Mouse (Mus musculus): Measurements from ENCODE around the gene B3gnt4.
"Not testable (repeated sequence)": the region's sequence is repeated elsewhere in the genome, so short reads cannot be mapped to it uniquely, and the experiment has no call there.

Gene B3gnt4

GRCm38 (mm10) chr5:123510160-123510559, at the start of gene B3gnt4:
Gene B3gnt4 (plus strand): TSS chr5:123510460.
- DNase-seq, result no peak

DNA sequence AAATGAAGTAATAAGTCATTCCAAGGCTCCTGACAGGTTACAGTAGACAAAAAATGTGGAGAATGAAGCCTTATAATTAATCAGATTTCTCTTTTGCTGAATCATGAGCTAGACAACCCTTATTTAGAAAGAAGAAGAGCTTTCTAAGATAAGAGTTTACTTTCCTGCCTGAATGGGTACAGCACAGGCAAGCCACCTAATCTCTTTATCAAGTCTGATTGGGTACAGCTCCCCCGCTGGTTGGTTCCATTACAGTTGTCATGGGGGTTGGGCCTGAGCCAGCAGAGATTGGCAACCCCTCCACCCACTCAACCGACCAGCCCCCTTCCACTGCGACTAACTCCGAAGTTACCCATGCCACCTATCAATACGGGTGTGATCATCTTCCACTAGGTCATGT, 48.8 kb upstream of the B3gnt4 start:
- DNase-seq, result peak; percentile 40

DNA sequence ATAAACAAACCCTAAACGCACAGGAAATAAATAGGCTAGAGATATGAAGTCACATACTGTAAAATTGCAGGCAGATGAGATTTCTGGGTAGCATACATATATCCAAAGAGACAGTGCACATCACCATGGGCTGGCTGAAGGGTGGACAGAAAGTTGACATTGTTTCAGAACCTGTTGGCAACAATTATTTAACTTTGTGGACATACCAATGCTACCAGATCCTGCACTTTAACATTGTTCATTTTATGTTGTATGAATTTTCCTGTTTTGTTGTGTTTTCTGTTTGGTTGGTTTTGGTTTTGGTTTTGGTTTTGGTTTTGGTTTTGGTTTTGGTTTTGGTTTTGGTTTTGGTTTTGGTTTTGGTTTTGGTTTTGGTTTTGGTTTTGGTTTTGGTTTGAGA, 45.6 kb upstream of the B3gnt4 start:
- DNase-seq, result no peak

- no peak for DNase-seq
Observed at GRCm38 (mm10) chr5:123470784-123471400, 39.4 kb upstream of the B3gnt4 start.

- no peak for DNase-seq
Observed at GRCm38 (mm10) chr5:123473817-123474216, 36.4 kb upstream of the B3gnt4 start.

- no peak for DNase-seq
Observed at GRCm38 (mm10) chr5:123487659-123488395, 22.4 kb upstream of the B3gnt4 start.

GRCm38 (mm10) chr5:123489112-123489785, 21.0 kb upstream of the B3gnt4 start, which contains the start of the genes Lrrc43 and Il31:
Gene Lrrc43 (plus strand): TSS chr5:123489305.
Gene Il31 (minus strand): TSS chr5:123489489.
- DNase-seq, result peak; percentile 41

DNA sequence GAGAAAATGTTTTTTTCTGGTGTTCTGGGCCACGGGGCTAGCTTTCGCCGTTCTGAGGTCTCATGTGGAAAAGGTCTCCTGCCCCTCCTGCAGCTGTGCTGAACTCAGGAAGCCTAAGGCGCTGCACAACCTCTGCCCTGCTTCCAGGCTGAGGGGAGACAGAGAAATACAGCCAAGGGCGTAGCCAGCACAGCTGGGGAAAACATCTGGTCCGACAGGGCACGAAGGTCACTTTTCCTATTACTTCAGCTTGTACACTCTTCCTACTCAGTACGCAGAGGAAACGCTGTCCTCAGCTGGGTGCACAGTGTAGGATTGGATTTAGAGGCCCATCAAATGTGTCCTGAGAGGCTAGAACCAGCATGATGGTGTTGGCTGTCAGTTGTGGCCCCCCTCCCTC, 20.3 kb upstream of the B3gnt4 start:
- DNase-seq, result no peak

DNA sequence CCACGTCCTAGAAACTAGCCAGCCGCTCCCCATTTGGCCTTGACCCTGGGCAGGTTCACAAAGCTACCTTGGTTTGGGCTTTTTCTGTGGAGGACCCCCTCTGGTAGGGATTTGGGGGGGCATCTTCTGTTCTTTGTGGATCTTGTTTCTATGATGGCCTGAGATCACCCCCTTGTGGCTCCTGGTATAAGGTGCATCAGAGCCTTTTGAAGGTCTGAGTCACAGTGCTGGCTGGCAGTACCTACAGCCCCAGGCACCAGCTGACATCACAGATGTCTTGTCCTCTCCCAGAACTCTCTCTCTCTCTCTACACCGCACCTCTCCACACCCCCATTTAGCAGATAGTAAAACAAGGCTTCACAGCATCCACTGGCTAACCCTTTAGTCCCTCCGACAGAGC, 10.5 kb upstream of the B3gnt4 start:
- peak; percentile 64 for DNase-seq

GRCm38 (mm10) chr5:123501973-123502372, 8.3 kb upstream of the B3gnt4 start:
- DNase-seq, result no peak

GRCm38 (mm10) chr5:123507936-123508723, 2.1 kb upstream of the B3gnt4 start:
- DNase-seq, result peak; percentile 96

GRCm38 (mm10) chr5:123508921-123509320, 1.3 kb upstream of the B3gnt4 start:
- DNase-seq, result no peak

DNA sequence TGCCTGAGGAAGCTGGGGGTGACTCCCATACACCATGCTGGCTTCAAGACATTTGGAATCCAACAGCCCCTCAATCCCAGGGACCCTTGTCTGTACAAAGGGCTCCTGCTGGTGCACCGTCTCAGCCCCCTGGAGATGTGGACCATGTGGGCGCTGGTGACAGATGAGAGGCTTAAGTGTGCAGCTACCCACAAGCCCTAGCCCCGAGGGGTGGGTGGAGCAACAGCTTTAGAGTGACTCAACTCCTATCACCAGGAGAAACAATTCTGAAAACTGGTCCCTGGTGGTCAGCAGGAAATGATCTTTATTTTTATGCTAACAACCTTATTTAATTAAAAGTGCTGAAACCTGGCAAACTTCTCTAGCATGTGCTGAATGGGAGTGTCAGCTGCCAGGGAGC, 1.2 kb downstream of the B3gnt4 start:
- DNase-seq, result not testable (repeated sequence)

DNA sequence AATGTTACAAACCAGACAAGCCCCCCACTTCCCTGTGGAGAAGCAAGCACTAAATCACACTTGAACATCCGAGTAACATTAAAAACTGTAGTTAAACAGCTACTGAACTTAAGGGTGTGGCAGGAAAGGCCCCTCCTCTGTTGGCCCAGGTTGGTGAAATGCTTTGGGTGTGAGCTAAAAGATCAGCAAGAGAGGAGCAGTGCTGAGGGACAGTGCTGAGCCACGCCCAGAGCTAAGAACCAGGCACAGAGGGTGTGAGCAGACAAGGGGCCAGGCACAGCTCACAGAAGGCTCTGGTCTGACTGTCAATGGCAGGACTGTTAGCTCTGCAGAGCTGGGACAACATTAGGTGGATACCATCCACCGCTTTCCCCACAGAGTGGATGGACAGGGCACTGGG, 1.8 kb downstream of the B3gnt4 start:
- DNase-seq, result no peak

DNA sequence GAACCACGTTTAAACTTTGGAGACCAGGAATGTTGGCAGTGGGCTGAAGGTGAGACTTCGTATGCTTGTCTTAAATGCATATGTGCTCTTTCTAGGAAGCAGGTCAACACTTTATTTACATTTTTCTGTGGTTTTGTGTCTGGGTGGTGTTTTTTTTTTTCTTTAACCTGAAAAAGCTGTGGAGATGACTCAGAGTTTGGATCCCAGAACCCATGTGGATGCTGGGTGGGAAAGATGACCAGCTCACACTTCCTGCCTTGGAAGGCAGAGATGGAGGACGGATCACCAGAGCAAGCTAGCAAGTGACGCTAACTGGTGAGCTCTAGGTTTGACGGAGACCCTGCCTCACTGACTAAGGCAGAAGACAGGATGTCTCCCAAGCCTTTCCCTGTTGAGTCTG, 4.6 kb downstream of the B3gnt4 start:
- no peak for DNase-seq

DNA sequence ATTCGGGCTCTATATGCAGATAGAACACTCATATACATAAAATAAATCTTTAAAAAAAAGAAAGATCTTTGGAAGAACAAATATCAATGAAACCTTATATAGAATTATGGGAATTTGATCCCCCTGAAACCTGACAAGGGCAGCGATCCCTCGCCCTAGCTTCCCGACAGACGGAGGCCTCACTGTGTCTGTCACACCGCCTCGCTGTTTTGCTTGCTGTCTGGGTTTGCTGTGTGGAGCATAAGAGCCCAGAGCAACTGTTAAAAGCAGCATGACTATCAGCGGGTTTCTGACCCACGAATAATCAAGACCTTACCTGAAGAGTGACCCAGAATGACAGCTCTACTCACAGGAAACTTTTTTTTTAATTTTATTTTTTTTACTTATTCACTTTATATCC, 10.4 kb downstream of the B3gnt4 start:
- peak; percentile 3 for DNase-seq

GRCm38 (mm10) chr5:123521621-123522020, 11.4 kb downstream of the B3gnt4 start:
- peak; percentile 2 for DNase-seq

DNA sequence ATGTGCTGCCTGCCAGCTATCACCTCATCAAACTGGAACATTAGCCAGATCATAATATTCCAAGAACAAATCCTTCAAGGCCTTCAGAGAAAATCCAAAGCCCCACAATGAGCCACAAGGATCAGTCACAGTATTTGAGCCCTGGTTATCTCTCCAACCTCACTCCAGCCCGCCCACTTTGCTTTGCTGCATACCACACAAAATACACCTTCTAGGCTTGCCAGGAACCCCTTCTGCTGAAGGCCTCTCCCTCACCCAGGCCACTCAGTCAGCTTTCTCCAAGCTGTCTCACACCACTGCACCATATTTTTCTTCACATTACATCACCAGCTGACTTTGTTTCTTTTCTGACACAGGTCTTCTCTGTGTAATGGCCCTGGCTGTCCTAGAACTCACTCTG, 11.9 kb downstream of the B3gnt4 start:
- peak; percentile 3 for DNase-seq

GRCm38 (mm10) chr5:123523692-123524392, 13.6 kb downstream of the B3gnt4 start, which contains the start of gene Diablo:
Gene Diablo (minus strand): TSS chr5:123524176.
- peak; percentile 99 for DNase-seq

DNA sequence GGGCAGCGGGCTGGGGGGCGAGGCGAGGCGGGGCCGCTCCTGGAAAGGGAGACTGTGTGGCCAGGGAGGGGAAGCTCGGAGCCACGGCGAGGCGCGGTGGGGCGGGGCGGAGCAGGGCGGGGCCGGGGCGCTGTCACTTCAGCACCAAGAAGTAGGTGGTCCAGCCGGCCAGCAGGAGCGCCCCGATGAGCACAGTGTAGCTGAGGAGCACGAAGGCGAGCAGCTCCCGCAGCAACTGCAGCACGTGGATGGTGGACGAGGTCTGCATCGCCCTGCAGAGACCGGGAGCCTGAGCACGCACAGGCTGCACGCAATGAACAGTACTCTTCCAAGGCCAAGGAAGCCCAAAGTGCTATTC, 14.1 kb downstream of the B3gnt4 start:
- DNase-seq, result no peak

DNA sequence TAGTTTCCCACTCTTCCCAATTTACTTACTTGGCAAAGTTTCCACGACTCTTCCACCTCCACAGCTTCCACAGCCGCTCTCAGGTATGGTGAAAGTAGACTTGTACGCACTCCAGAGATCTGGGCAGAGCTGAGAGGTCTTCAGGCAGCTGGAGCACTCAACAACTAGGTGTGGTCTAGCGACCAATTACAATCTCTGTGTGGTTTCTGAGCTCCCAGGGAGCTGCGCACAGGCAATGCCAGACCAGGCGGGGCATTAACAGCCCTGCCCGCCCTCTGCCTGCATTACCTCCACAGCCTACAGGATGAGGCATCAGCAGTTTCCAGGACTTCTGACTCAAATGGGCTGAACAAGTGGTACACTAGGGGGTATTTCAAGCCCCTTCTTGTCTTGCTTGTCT, 15.0 kb downstream of the B3gnt4 start, which contains the start of gene Gm49027:
Gene Gm49027, minus strand, starts transcription at position 208 of the 400 bp plus-strand sequence.
- peak; percentile 6 for DNase-seq

GRCm38 (mm10) chr5:123525916-123526495, 15.7 kb downstream of the B3gnt4 start:
- no peak for DNase-seq

Data from thymus, postnatal 4 days (tissue).